Mouse (Mus musculus): ENCODE data around the gene Ergic2. TPM values are rescaled to one million over a fixed set of nuclear protein-coding genes. Genes with fewer than 3 reads are reported as not detected.

Gene Ergic2
- 10 to 100 TPM; 65.8 to 68.2 TPM for total RNA-seq (2021)
- long read RNA-seq, experiment 1, full-length matches to known transcripts = 99 of 130 reads
- long read RNA-seq, experiment 1, partial matches to known transcripts = 1 of 130 reads
- long read RNA-seq, experiment 1, other reads (novel, unspliced or antisense) = 30 of 130 reads
- long read RNA-seq, experiment 2, full-length matches to known transcripts = 76 of 104 reads
- long read RNA-seq, experiment 2, partial matches to known transcripts = 1 of 104 reads
- long read RNA-seq, experiment 2, other reads (novel, unspliced or antisense) = 27 of 104 reads

- DNase-seq (ENCODE audit: low spot score in 2 of 2) = peak; percentile 85 to 97
These were observed at the start of gene Ergic2 for GRCm38 (mm10) chr6:148211897-148212680. Gene Ergic2 (minus strand): TSS chr6:148212374.

GRCm38 (mm10) chr6:148260729-148261101 is 48.5 kb upstream of the Ergic2 start:
- no peak for DNase-seq (ENCODE audit: low spot score in 2 of 2)

GRCm38 (mm10) chr6:148259979-148260728 is 48.0 kb upstream of the Ergic2 start:
- DNase-seq (ENCODE audit: low spot score in 2 of 2) = peak in 1 of 2 experiments; percentile 59

GRCm38 (mm10) chr6:148259074-148259473 is 46.9 kb upstream of the Ergic2 start:
- DNase-seq (ENCODE audit: low spot score in 2 of 2) = no peak

- DNase-seq (ENCODE audit: low spot score in 2 of 2) = no peak
These were observed 45.6 kb upstream of the Ergic2 start for GRCm38 (mm10) chr6:148257805-148258204.

- DNase-seq (ENCODE audit: low spot score in 2 of 2) = no peak
These were observed 43.9 kb upstream of the Ergic2 start for GRCm38 (mm10) chr6:148256109-148256508.

- no peak for DNase-seq (ENCODE audit: low spot score in 2 of 2)
These were observed 43.4 kb upstream of the Ergic2 start for GRCm38 (mm10) chr6:148255395-148256053.

- no peak for DNase-seq (ENCODE audit: low spot score in 2 of 2)
These were observed 37.0 kb upstream of the Ergic2 start for GRCm38 (mm10) chr6:148249221-148249620.

- peak in 1 of 2 experiments; percentile 53 for DNase-seq (ENCODE audit: low spot score in 2 of 2)
These were observed 36.5 kb upstream of the Ergic2 start for GRCm38 (mm10) chr6:148248625-148249024.

- no peak for DNase-seq (ENCODE audit: low spot score in 2 of 2)
These were observed 34.4 kb upstream of the Ergic2 start for GRCm38 (mm10) chr6:148246544-148246943.

GRCm38 (mm10) chr6:148244836-148245235 is 32.7 kb upstream of the Ergic2 start:
- no peak for DNase-seq (ENCODE audit: low spot score in 2 of 2)

GRCm38 (mm10) chr6:148242304-148242703 is 30.1 kb upstream of the Ergic2 start:
- DNase-seq (ENCODE audit: low spot score in 2 of 2) = no peak

- DNase-seq (ENCODE audit: low spot score in 2 of 2) = no peak
These were observed 29.5 kb upstream of the Ergic2 start for GRCm38 (mm10) chr6:148241685-148242084.

- DNase-seq (ENCODE audit: low spot score in 2 of 2) = no peak
These were observed 27.1 kb upstream of the Ergic2 start for GRCm38 (mm10) chr6:148239311-148239710.

- no peak for DNase-seq (ENCODE audit: low spot score in 2 of 2)
These were observed 25.3 kb upstream of the Ergic2 start for GRCm38 (mm10) chr6:148237453-148237852.

GRCm38 (mm10) chr6:148234105-148234828 is 22.1 kb upstream of the Ergic2 start:
- no peak for DNase-seq (ENCODE audit: low spot score in 2 of 2)

- no peak for DNase-seq (ENCODE audit: low spot score in 2 of 2)
These were observed 15.4 kb upstream of the Ergic2 start for GRCm38 (mm10) chr6:148227542-148227941.

- no peak for DNase-seq (ENCODE audit: low spot score in 2 of 2)
These were observed 10.5 kb upstream of the Ergic2 start for GRCm38 (mm10) chr6:148222686-148223085.

GRCm38 (mm10) chr6:148218235-148219076 is 6.3 kb upstream of the Ergic2 start:
- DNase-seq (ENCODE audit: low spot score in 2 of 2) = no peak

- no peak for DNase-seq (ENCODE audit: low spot score in 2 of 2)
These were observed 4.6 kb upstream of the Ergic2 start for GRCm38 (mm10) chr6:148216752-148217151.
